Mouse (Mus musculus) myocyte (in vitro differentiated cells): ENCODE measurements around the gene Dgkd.

Source experiments
- CEBPB ChIP-seq: IDR thresholded peaks from 2 replicates; pipeline ENCODE4 v1.6.1; 2011; ENCODE audit warnings: mild to moderate bottlenecking, moderate library complexity; ENCODE audit not compliant: poor library complexity, insufficient read depth, severe bottlenecking
- E2F4 ChIP-seq: IDR thresholded peaks from one replicate; pipeline ENCODE4 v1.6.1; 2011; ENCODE audit warnings: mild to moderate bottlenecking, control low read depth, moderate library complexity; ENCODE audit not compliant: insufficient read depth
- MAX ChIP-seq: IDR thresholded peaks from one replicate; pipeline ENCODE4 v1.6.1; 2011; ENCODE audit warnings: low read depth, mild to moderate bottlenecking, control low read depth
- MYOD1 ChIP-seq, 3 experiments: IDR thresholded peaks; one replicate each; pipeline ENCODE4 v1.6.1; 2011; ENCODE audit warnings: control low read depth in 2 of 3, low read depth in 2 of 3, mild to moderate bottlenecking in 2 of 3, moderate library complexity in 1 of 3; ENCODE audit not compliant: insufficient read length in 2 of 3, control insufficient read depth in 1 of 3
- MYOG ChIP-seq, 3 experiments: IDR thresholded peaks; one replicate each; pipeline ENCODE4 v1.6.1; 2011; ENCODE audit warnings: control low read depth in 2 of 3, low read depth in 2 of 3, mild to moderate bottlenecking in 2 of 3; ENCODE audit not compliant: insufficient read length in 2 of 3, control insufficient read depth in 1 of 3, insufficient read depth in 1 of 3
- POLR2A ChIP-seq: IDR thresholded peaks from one replicate; pipeline ENCODE4 v1.6.1; 2011; ENCODE audit warnings: low read depth, mild to moderate bottlenecking, control low read depth, moderate library complexity; ENCODE audit not compliant: insufficient read length
- POLR2AphosphoS2 ChIP-seq: IDR thresholded peaks from one replicate; pipeline ENCODE4 v1.6.1; 2011; ENCODE audit warnings: low read depth, control low read depth; ENCODE audit not compliant: insufficient read length
- SRF ChIP-seq: IDR thresholded peaks from one replicate; pipeline ENCODE4 v1.6.1; 2011; ENCODE audit warnings: low read depth; ENCODE audit not compliant: control insufficient read depth, insufficient read length
- TCF12 ChIP-seq: IDR thresholded peaks from one replicate; pipeline ENCODE4 v1.6.1; 2011; ENCODE audit warnings: mild to moderate bottlenecking, control low read depth; ENCODE audit not compliant: poor library complexity, insufficient read depth, severe bottlenecking
- USF1 ChIP-seq: IDR thresholded peaks from one replicate; pipeline ENCODE4 v1.6.1; 2011; ENCODE audit warnings: low read depth, mild to moderate bottlenecking, control low read depth, moderate library complexity

- TF ChIP-seq POLR2A: no peak
- no peak for TF ChIP-seq MAX
- no peak for TF ChIP-seq POLR2AphosphoS2
- no peak for TF ChIP-seq E2F4
- TF ChIP-seq MYOG (IDR thresholded peaks at IDR 0.05; ENCODE audit: control insufficient read depth in 1 of 3, insufficient read depth in 1 of 3, insufficient read length in 2 of 3, low read depth in 2 of 3): no peak
- no peak for TF ChIP-seq SRF
- no peak for TF ChIP-seq CEBPB
- no peak for TF ChIP-seq MYOD1 (IDR thresholded peaks at IDR 0.05; ENCODE audit: control insufficient read depth in 1 of 3, insufficient read length in 2 of 3, low read depth in 2 of 3)
- no peak for TF ChIP-seq USF1
- no peak for TF ChIP-seq TCF12
Measured at GRCm38 (mm10) chr1:87892499-87892898, 39.4 kb downstream of the Dgkd start.
